Mouse (Mus musculus) liver, postnatal 0 days (tissue): ENCODE measurements around the gene Vwa8.

Source experiments
- CTCF ChIP-seq: sonication (generic); IDR thresholded peaks from 2 replicates; pipeline ENCODE4 v1.5.1; 2016; ENCODE audit warnings: antibody characterized with exemption, low read depth
- EP300 ChIP-seq: IDR thresholded peaks from 2 replicates; pipeline ENCODE4 v1.6.1; 2016; ENCODE audit warnings: antibody characterized with exemption, low read depth, mild to moderate bottlenecking

DNA sequence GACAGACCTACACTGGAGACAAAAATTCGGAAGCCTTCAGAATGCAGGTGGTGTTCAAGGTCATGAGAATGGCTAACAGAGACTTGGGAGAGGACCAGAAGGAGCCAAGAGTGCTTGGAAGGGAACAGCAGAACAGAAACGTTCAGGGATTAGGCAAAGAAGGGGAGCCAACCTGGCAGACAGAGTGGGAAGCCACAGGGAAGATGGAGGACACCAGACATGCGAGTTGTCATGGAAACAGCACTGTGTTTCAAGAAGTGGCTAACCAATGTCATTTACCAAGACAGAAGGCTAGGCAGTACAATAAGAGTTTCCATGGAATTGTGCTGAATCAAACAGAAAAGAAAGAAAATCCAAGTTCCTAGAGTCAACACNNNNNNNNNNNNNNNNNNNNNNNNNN, 395.7 kb downstream of the Vwa8 start:
- TF ChIP-seq CTCF (no peak), EP300 (no peak)
